Mouse (Mus musculus): ENCODE data around the gene Gm13762. TPM values are rescaled to one million over a fixed set of nuclear protein-coding genes. Genes with fewer than 3 reads are reported as not detected.

The Gm13762 gene
- polyA plus RNA-seq (2021; fragmentation: Nextera tagmentation): not detected in 2 replicates
- long read RNA-seq, experiment 1: 0 reads
- long read RNA-seq, experiment 2: 0 reads

GRCm38 (mm10) chr2:88980181-88980580, at the start of gene Gm13762:
Gene Gm13762 (minus strand): TSS chr2:88980281.

GRCm38 (mm10) chr2:89018240-89018639, 38.2 kb upstream of the Gm13762 start, which contains the start of gene Olfr1216:
Gene Olfr1216 (minus strand): TSS chr2:89018340.

GRCm38 (mm10) chr2:89006873-89007272, 26.8 kb upstream of the Gm13762 start, which contains the start of gene Olfr1215:
Gene Olfr1215 (minus strand): TSS chr2:89006973.

GRCm38 (mm10) chr2:88992553-88992952, 12.5 kb upstream of the Gm13762 start, which contains the start of gene Olfr1214:
Gene Olfr1214 (minus strand): TSS chr2:88992653.

GRCm38 (mm10) chr2:88953669-88954068, 26.4 kb downstream of the Gm13762 start, which contains the start of gene Olfr1212:
Gene Olfr1212 (plus strand): TSS chr2:88953969.

GRCm38 (mm10) chr2:88938011-88938410, 42.1 kb downstream of the Gm13762 start, which contains the start of gene Olfr1211:
Gene Olfr1211 (minus strand): TSS chr2:88938111.

Other genes starting within 250 kb of the Gm13762 start
- not detected in 2 replicates for gene Olfr1197, start 247.9 kb downstream of the Gm13762 start, polyA plus RNA-seq (2021; fragmentation: Nextera tagmentation)
- gene Olfr1198, start 228.9 kb downstream of the Gm13762 start, polyA plus RNA-seq (2021; fragmentation: Nextera tagmentation): not detected in 2 replicates
- gene Olfr1199, start 219.8 kb downstream of the Gm13762 start, polyA plus RNA-seq (2021; fragmentation: Nextera tagmentation): not detected in 2 replicates
- gene Olfr1200, start 209.8 kb downstream of the Gm13762 start, polyA plus RNA-seq (2021; fragmentation: Nextera tagmentation): 0.04 TPM in 1 of 2 replicates, not detected in the other
- gene Olfr1201, start 187.2 kb downstream of the Gm13762 start, polyA plus RNA-seq (2021; fragmentation: Nextera tagmentation): not detected in 2 replicates
- not detected in 2 replicates for gene Olfr1202, start 165.8 kb downstream of the Gm13762 start, polyA plus RNA-seq (2021; fragmentation: Nextera tagmentation)
- not detected in 2 replicates for gene Olfr1205, start 150.5 kb downstream of the Gm13762 start, polyA plus RNA-seq (2021; fragmentation: Nextera tagmentation)
- not detected in 2 replicates for gene Olfr1204, start 131.0 kb downstream of the Gm13762 start, polyA plus RNA-seq (2021; fragmentation: Nextera tagmentation)
- gene Olfr1206, start 117.0 kb downstream of the Gm13762 start, polyA plus RNA-seq (2021; fragmentation: Nextera tagmentation): not detected in 2 replicates
- gene Olfr1208, start 78.0 kb downstream of the Gm13762 start, polyA plus RNA-seq (2021; fragmentation: Nextera tagmentation): not detected in 2 replicates
- gene Olfr1209, start 65.1 kb downstream of the Gm13762 start, polyA plus RNA-seq (2021; fragmentation: Nextera tagmentation): not detected in 2 replicates
- gene Olfr1211, start 42.2 kb downstream of the Gm13762 start, polyA plus RNA-seq (2021; fragmentation: Nextera tagmentation): not detected in 2 replicates
- gene Olfr1212, start 26.3 kb downstream of the Gm13762 start, polyA plus RNA-seq (2021; fragmentation: Nextera tagmentation): not detected in 2 replicates
- not detected in 2 replicates for gene Olfr1214, start 12.4 kb upstream of the Gm13762 start, polyA plus RNA-seq (2021; fragmentation: Nextera tagmentation)
- gene Olfr1215, start 26.7 kb upstream of the Gm13762 start, polyA plus RNA-seq (2021; fragmentation: Nextera tagmentation): not detected in 2 replicates
- gene Olfr1216, start 38.1 kb upstream of the Gm13762 start, polyA plus RNA-seq (2021; fragmentation: Nextera tagmentation): not detected in 2 replicates
- gene Olfr1217, start 51.8 kb upstream of the Gm13762 start, polyA plus RNA-seq (2021; fragmentation: Nextera tagmentation): not detected in 2 replicates
- not detected in 2 replicates for gene Olfr1218, start 80.9 kb upstream of the Gm13762 start, polyA plus RNA-seq (2021; fragmentation: Nextera tagmentation)
- gene Olfr1219, start 103.2 kb upstream of the Gm13762 start, polyA plus RNA-seq (2021; fragmentation: Nextera tagmentation): not detected in 2 replicates
- not detected in 2 replicates for gene Olfr1220, start 126.6 kb upstream of the Gm13762 start, polyA plus RNA-seq (2021; fragmentation: Nextera tagmentation)
- gene Olfr1221, start 137.0 kb upstream of the Gm13762 start, polyA plus RNA-seq (2021; fragmentation: Nextera tagmentation): not detected in 2 replicates
- gene Olfr1222, start 152.8 kb upstream of the Gm13762 start, polyA plus RNA-seq (2021; fragmentation: Nextera tagmentation): not detected in 2 replicates
- not detected in 2 replicates for gene Olfr1223, start 171.3 kb upstream of the Gm13762 start, polyA plus RNA-seq (2021; fragmentation: Nextera tagmentation)
- not detected in 2 replicates for gene Olfr1224-ps1, start 183.8 kb upstream of the Gm13762 start, polyA plus RNA-seq (2021; fragmentation: Nextera tagmentation)
- not detected in 2 replicates for gene Olfr1225, start 194.4 kb upstream of the Gm13762 start, polyA plus RNA-seq (2021; fragmentation: Nextera tagmentation)
- not detected in 2 replicates for gene Olfr1226, start 219.8 kb upstream of the Gm13762 start, polyA plus RNA-seq (2021; fragmentation: Nextera tagmentation)